Mouse (Mus musculus): ENCODE results near the gene Peli2. TPM values are rescaled to one million over a fixed set of nuclear protein-coding genes. Genes with fewer than 3 reads are reported as not detected.

Gene Peli2
- polyA plus RNA-seq, 1 experiment, result 9.0 TPM

- Histone ChIP-seq H3K4me3 (ENCODE audit: insufficient read depth, low read length) (no peak overlapping the region), H3K27ac (ENCODE audit: insufficient read depth, low read length) (no peak overlapping the region), H3K4me1 (ENCODE audit: control insufficient read depth, insufficient read depth, low read length) (no peaks in the 10 kb centered on the region)
- TF ChIP-seq CTCF (IDR thresholded peaks at IDR 0.05; ENCODE audit: borderline replicate concordance, insufficient read depth, low read length) (no peak), POLR2A (IDR thresholded peaks at IDR 0.05; ENCODE audit: low read depth, low read length) (no peak)
These were observed 38.8 kb downstream of the Peli2 start for GRCm38 (mm10) chr14:48159401-48159800.

- no peaks in the 10 kb centered on the region for H3K4me1 ChIP-seq (ENCODE audit: control insufficient read depth, insufficient read depth, low read length)
- H3K27ac ChIP-seq (ENCODE audit: insufficient read depth, low read length), result no peak overlapping the region
- TF ChIP-seq POLR2A (IDR thresholded peaks at IDR 0.05; ENCODE audit: low read depth, low read length), result no peak
- no peak for TF ChIP-seq CTCF (IDR thresholded peaks at IDR 0.05; ENCODE audit: borderline replicate concordance, insufficient read depth, low read length)
These were observed 41.8 kb downstream of the Peli2 start for GRCm38 (mm10) chr14:48162446-48162845.

GRCm38 (mm10) chr14:48164917-48165316 lies 44.3 kb downstream of the Peli2 start:
- H3K4me1 ChIP-seq (ENCODE audit: control insufficient read depth, insufficient read depth, low read length), result no peaks in the 10 kb centered on the region; the same call in 1 of the 2 replicates
- no peak overlapping the region for H3K4me3 ChIP-seq (ENCODE audit: insufficient read depth, low read length)
- TF ChIP-seq CTCF (IDR thresholded peaks at IDR 0.05; ENCODE audit: borderline replicate concordance, insufficient read depth, low read length) (no peak), POLR2A (IDR thresholded peaks at IDR 0.05; ENCODE audit: low read depth, low read length) (no peak)
- H3K27ac ChIP-seq (ENCODE audit: insufficient read depth, low read length), result no peak overlapping the region

More at GRCm38 (mm10) chr14:48162446-48162845, 41.8 kb downstream of the Peli2 start:
- H3K4me3 ChIP-seq (ENCODE audit: insufficient read depth, low read length), result no peak overlapping the region

GRCm38 (mm10) chr14:48166396-48166795 lies 45.8 kb downstream of the Peli2 start:
- no peak overlapping the region for H3K4me3 ChIP-seq (ENCODE audit: insufficient read depth, low read length)
- H3K4me1 ChIP-seq (ENCODE audit: control insufficient read depth, insufficient read depth, low read length), result no peaks in the 10 kb centered on the region; the same call in 1 of the 2 replicates
- TF ChIP-seq CTCF (IDR thresholded peaks at IDR 0.05; ENCODE audit: borderline replicate concordance, insufficient read depth, low read length), result no peak
- TF ChIP-seq POLR2A (IDR thresholded peaks at IDR 0.05; ENCODE audit: low read depth, low read length), result no peak
- H3K27ac ChIP-seq (ENCODE audit: insufficient read depth, low read length), result no peak overlapping the region

- TF ChIP-seq CTCF (IDR thresholded peaks at IDR 0.05; ENCODE audit: borderline replicate concordance, insufficient read depth, low read length), result no peak
- TF ChIP-seq POLR2A (IDR thresholded peaks at IDR 0.05; ENCODE audit: low read depth, low read length), result no peak
- Histone ChIP-seq H3K27ac (ENCODE audit: insufficient read depth, low read length) (no peak overlapping the region), H3K4me1 (ENCODE audit: control insufficient read depth, insufficient read depth, low read length) (no peaks in the 10 kb centered on the region; the same call in 1 of the 2 replicates), H3K4me3 (ENCODE audit: insufficient read depth, low read length) (no peak overlapping the region)
These were observed 46.4 kb downstream of the Peli2 start for GRCm38 (mm10) chr14:48167020-48167419.

DNA sequence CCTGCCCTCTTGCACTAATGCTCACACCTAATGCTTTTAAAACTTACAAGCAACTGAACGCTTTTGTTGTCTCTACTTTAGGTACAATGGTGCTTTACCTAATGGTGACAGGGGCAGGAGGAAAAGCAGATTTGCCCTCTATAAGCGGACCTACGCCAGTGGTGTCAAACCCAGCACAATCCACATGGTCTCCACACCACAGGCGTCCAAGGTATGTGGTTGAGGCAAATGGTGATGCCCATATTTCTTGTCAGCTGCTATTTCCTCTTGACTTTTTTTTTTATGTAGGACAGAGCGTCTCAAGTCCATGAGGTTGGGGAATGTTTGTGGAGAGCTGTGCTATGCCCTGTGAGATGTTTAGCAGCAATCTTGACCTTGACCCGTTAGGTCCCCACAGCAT lies 47.5 kb downstream of the Peli2 start:
- Histone ChIP-seq H3K4me3 (ENCODE audit: insufficient read depth, low read length) (no peak overlapping the region), H3K27ac (ENCODE audit: insufficient read depth, low read length) (no peak overlapping the region), H3K4me1 (ENCODE audit: control insufficient read depth, insufficient read depth, low read length) (no peaks in the 10 kb centered on the region; the same call in 1 of the 2 replicates)
- TF ChIP-seq POLR2A (IDR thresholded peaks at IDR 0.05; ENCODE audit: low read depth, low read length) (no peak), CTCF (IDR thresholded peaks at IDR 0.05; ENCODE audit: borderline replicate concordance, insufficient read depth, low read length) (no peak)

DNA sequence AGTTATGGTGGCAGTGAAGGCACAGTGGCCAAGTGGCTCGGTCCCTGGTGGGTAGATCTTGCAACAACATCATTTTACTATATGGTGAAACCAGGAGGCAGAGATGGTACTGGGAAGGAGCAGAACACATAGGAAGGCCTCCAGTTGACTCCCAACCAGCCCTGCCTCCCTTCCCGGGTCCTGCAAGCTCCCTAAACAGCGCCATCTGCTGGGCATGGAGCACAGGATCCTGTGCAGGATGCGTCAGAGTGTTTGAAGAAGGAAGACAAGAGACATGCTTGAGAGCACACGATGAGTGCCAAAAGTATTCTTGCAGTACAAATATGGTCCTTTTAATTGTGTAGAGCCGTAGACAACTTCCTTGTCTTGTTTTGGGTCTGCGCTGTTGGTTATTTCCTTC lies 49.3 kb downstream of the Peli2 start:
- no peak overlapping the region for H3K27ac ChIP-seq (ENCODE audit: insufficient read depth, low read length)
- no peaks in the 10 kb centered on the region; the same call in 1 of the 2 replicates for H3K4me1 ChIP-seq (ENCODE audit: control insufficient read depth, insufficient read depth, low read length)
- TF ChIP-seq POLR2A (IDR thresholded peaks at IDR 0.05; ENCODE audit: low read depth, low read length), result no peak
- peak; percentile 49; the same call in 1 of the 2 replicates for TF ChIP-seq CTCF (IDR thresholded peaks at IDR 0.05; ENCODE audit: borderline replicate concordance, insufficient read depth, low read length)

GRCm38 (mm10) chr14:48171268-48171667 lies 50.6 kb downstream of the Peli2 start:
- no peak for TF ChIP-seq CTCF (IDR thresholded peaks at IDR 0.05; ENCODE audit: borderline replicate concordance, insufficient read depth, low read length)
- TF ChIP-seq POLR2A (IDR thresholded peaks at IDR 0.05; ENCODE audit: low read depth, low read length), result no peak
- no peak overlapping the region for H3K4me3 ChIP-seq (ENCODE audit: insufficient read depth, low read length)
- no peaks in the 10 kb centered on the region; the same call in 1 of the 2 replicates for H3K4me1 ChIP-seq (ENCODE audit: control insufficient read depth, insufficient read depth, low read length)
- H3K27ac ChIP-seq (ENCODE audit: insufficient read depth, low read length), result no peak overlapping the region

More for the DNA sequence above, 49.3 kb downstream of the Peli2 start:
- no peak overlapping the region for H3K4me3 ChIP-seq (ENCODE audit: insufficient read depth, low read length)

GRCm38 (mm10) chr14:48172026-48172425 lies 51.4 kb downstream of the Peli2 start:
- TF ChIP-seq POLR2A (IDR thresholded peaks at IDR 0.05; ENCODE audit: low read depth, low read length) (no peak), CTCF (IDR thresholded peaks at IDR 0.05; ENCODE audit: borderline replicate concordance, insufficient read depth, low read length) (no peak)
- Histone ChIP-seq H3K4me3 (ENCODE audit: insufficient read depth, low read length) (no peak overlapping the region), H3K27ac (ENCODE audit: insufficient read depth, low read length) (no peak overlapping the region), H3K4me1 (ENCODE audit: control insufficient read depth, insufficient read depth, low read length) (no peaks in the 10 kb centered on the region; the same call in 1 of the 2 replicates)

DNA sequence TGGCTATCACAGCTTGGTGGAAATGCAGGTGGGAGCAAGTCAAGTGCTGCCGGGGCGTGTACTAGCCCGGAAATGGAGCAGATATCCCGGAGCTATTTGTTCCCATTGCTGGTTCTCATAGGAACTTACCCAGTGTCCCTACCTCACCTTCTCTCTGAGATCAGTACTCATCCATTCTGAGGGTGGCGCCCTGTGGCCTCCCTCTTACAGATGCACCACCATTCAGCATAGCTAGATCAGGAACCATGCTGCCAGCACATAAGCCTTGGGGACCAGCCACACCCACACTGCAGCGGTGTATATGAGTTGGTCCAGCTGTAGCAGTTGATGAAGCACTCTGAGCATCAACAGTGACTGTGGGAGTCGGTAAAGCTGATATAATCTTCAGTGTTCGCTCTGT lies 52.3 kb downstream of the Peli2 start:
- H3K4me3 ChIP-seq (ENCODE audit: insufficient read depth, low read length), result no peak overlapping the region
- no peaks in the 10 kb centered on the region; the same call in 1 of the 2 replicates for H3K4me1 ChIP-seq (ENCODE audit: control insufficient read depth, insufficient read depth, low read length)
- H3K27ac ChIP-seq (ENCODE audit: insufficient read depth, low read length), result no peak overlapping the region
- TF ChIP-seq CTCF (IDR thresholded peaks at IDR 0.05; ENCODE audit: borderline replicate concordance, insufficient read depth, low read length) (no peak), POLR2A (IDR thresholded peaks at IDR 0.05; ENCODE audit: low read depth, low read length) (no peak)
